Mouse (Mus musculus): ENCODE data around the gene Gm6880.
A peak's percentile ranks its signal among the peaks of the same experiment; 100 is the strongest.
"Not testable (repeated sequence)": the region's sequence is repeated elsewhere in the genome, so short reads cannot be mapped to it uniquely, and the experiment has no call there.

The Gm6880 gene

DNA sequence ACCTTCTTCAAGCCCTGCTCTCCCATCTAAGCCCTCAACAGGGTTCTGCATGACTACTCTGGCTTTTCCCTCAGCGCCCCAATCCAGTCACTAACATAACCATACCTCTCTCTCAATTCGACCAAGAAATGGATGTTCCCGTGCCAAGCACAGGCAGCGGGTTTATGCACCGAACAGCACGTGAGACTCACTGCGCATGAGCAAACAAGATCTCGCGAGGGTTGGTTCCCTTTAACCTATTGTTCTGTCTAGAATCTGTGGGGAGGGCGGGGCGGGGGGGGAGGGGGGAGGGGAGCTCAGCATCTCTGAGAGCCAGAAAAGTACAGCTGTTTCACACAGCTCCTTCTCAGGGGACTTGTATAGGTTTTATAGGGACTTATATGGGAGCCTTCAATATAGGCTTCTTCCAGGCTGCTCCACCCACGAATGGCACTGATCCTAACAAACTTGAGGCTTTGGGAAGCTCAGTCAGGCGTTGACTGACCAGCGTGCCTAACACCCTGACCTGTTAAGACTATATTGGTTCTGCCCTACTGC lies at the start of gene Gm6880:
Gene Gm6880 (minus strand): TSS at position 51 of the 537 bp plus-strand sequence.
- DNase-seq (ENCODE audit: extremely low read depth, low read depth) = not testable (repeated sequence)

DNA sequence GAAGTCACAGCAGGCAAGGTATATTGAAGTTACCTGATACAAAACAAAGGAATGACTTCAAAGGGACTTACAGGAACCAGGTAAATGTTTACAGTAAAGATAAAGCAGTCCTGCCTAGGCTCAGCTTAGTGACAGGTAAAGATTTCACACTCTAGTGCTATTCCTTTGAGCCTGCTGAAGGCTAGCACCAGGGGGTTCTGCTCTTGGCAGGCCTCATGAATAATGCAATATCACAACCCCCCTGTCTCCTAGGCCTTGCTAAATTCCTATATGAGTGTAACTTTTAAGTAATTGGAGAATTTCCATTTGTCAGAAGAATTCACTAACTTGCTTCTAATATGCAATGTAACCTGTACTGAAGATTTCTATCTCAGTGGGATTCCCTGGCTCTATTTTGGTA lies 36.3 kb upstream of the Gm6880 start:
- DNase-seq (ENCODE audit: extremely low read depth, low read depth) = not testable (repeated sequence)

DNA sequence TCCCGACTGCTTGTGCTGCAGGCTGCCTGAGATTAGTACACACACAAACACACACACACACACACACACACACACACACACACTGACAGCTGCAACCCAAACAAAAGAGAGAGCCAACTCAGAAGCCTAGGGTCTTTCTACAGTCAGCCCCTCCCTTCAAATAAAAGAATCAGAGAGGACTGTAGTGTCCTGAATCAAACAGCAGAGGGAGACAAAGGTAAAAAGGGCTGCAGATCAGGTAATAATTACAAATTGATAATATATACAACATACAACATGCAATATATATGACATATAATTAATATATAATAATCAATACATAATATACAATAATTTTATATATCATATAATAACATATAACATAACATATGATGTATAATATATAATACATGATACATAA lies 15.9 kb upstream of the Gm6880 start:
- no peak for DNase-seq (ENCODE audit: extremely low read depth, low read depth)

DNA sequence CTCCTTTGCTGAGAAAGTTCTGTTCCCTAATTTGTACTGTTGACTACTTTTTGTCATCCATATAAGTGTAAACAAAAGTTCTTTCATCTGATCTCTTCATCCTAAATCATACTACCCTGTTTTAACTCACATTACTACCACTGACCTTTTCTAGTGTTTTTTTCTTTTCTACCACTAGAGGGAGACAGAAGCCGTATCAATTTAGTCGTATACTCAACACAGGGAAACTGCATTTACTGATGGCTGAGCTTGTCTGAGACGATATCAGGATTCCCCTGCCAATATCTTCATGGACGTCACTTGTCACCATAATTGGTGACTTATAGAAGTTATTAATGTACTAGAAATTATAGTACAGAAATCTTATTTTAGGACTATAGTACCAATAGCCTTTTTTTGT lies 28.4 kb downstream of the Gm6880 start:
- DNase-seq (ENCODE audit: extremely low read depth, low read depth) = peak; percentile 36

DNA sequence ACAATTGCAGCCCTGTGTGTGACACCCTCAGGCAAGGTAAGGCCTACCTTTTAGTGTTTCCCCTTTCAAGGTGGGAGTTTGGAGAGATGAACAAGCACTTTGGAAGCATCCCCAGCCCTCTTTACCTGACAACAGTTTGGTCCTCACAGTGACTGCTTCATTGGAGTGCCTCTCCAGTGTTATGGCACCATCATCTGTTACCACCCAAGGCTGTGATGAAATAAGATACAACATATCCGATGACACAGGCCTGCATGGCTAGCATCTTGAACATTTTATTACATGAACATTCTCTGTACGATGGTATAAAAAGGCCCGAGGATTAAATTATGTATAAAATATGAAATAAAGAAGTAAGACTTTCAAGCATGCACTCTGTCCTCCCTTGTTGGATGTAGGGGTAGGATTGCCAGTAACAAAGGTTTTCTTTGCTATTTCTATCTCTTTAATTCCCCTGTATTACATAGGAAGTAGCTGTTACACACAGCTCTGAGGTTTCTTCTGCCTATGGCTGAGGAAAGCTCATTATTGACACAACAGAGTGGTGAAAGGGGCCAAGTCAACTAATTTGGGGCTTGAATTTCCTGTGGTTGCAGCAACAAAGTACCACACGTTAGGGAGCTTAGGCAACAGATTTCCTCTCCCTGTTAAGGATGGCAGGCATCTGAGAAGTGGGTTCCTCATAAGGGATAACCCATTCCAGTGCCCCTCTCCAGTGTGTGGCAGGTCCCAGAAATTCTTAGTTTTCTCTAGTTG lies 29.9 kb downstream of the Gm6880 start:
- no peak for DNase-seq (ENCODE audit: extremely low read depth, low read depth)
